Mouse (Mus musculus): ENCODE results near the gene Tnnc1.

The Tnnc1 gene

DNA sequence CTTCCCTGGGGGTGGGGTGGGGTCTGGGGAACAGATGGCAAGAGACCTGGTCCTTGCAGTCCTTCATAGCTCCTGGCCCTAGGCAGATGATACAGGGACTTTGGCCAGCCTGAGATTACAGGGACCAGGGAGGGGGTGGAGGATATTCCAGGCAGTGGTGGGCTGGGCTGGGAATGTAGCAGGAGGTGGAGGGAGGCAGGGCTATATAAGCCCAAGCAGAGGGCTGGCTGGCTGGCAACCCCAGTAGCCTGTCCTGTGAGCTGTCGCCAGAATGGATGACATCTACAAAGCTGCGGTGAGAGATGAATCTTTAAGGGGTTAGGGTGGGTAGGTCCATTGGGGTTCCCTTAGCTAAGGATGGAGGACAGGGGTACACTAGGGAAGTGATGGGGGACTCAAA is at the start of gene Tnnc1:
Gene Tnnc1, plus strand, starts transcription at position 229 of the 400 bp plus-strand sequence.
- no peak for DNase-seq

DNA sequence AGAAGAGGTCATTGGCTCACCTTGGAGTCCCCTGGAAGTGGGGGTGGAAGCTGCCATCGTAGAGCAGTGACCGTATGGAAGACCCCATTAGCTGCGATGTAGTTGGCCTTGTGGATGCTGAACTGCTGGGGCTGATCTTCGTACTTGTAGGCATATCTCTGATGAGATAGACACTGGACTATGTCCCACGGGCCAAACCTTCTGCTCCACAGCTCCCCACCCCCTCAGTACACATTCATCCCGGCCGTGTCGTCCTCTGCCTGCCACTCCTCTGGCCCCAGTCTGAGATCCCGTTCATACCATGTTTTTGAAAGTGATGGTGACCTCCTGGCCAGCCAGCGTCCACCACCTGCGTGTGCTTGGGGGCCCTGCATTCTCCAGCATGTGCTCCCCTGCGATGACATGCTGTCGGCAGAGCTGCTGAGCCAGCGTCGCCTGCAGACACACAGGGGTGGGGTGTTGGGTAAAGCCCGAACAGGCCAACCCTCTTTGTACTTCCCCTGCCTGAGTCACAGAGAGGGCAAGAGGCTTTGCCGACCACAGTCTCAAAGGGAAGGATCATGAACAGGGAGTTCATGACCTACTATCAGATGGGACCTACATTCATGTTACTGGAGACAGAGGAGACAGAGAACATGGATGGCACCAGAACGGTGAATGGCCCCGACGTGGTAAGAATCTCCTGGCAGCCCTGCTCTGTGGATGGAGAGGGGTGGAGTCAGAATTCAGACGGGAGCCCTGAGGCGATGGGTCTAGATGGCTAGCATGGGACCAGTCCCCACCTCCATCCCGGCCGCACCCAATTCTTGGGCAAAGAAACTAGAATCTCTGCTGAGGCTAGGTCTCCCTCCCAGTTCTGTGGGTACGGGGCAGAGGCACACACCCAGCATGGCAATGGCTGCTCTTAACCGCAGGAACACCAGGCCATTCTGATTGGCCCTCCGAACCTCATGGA is 47.6 kb upstream of the Tnnc1 start:
- no peak for DNase-seq

DNA sequence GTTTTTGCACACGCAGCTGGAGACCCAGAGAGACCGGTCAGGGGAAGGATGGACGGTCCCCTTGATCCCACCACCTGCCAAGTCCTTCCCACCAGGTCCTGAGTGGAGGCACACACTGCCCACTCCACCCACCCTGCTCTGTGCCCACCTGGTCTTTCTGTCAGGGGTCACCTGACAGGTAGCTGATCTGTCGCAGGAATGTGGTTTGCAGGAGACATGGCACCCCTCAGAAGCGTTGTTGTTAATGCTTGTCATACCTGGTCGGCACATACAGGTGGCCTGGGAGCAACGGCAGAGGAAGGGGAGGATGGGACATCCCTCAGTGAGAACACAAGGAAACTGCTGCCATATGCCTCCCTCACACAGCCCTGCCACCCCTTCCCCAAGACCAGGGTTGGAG is 46.9 kb upstream of the Tnnc1 start:
- no peak for DNase-seq

DNA sequence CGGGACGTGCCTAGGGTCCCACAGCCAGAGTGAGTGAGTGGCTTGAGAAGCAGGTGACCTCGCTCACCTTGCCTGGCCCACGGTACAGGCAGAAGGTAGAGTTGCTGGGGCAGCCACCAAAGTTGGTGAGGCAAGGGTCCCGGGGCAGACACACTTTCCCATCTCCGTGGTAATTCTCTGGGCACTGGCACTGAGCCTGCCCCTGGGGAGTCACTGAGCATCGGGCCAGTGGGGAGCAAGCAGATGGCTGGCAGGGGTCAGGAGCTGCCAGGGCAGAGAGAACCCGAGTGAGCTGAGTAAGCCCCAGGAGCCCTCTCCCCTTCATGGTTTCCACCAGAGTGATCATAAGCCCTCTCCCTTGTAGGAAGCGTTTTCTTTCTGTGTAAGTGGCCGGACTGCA is 46.5 kb upstream of the Tnnc1 start:
- no peak for DNase-seq

DNA sequence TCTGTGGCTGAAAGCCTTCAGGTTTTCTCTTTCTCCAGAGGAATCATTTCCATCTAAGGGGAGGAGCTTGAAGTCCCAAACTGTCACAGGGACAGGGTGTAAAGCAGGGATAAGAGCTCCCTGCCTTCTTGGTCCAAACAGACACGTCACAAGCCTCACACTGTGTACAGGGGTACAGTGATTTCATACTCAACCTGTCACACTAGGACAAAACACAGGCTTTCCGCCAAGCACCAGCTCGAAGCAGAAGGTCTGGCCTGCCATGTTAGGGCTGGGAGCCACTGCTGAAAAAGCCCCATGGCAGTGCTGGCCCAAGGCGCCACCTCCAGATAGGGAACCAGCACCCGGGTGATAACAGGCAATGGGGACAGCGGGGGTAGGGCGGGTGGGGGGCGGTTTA is 44.0 kb upstream of the Tnnc1 start:
- DNase-seq = peak; percentile 74

DNA sequence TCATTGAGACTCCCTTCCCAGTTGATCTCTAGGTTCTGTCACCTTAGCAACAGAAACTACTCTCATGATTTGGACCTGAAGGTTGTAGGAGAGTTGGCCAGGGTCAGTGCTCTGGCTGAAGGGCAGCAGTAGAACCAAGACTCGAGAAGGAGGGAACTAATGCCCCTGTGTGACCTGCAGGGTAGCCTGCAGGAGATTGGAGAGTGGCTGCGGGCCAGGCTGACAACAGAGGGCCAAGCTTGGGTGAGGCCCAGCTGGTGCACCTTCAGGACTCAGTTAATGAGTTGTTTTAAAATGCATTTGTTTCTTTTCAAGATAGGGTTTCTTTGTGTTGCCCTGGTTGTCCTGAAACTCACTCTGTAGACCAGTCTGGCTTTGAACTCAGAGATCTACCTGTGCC is 43.1 kb upstream of the Tnnc1 start:
- DNase-seq = no peak

DNA sequence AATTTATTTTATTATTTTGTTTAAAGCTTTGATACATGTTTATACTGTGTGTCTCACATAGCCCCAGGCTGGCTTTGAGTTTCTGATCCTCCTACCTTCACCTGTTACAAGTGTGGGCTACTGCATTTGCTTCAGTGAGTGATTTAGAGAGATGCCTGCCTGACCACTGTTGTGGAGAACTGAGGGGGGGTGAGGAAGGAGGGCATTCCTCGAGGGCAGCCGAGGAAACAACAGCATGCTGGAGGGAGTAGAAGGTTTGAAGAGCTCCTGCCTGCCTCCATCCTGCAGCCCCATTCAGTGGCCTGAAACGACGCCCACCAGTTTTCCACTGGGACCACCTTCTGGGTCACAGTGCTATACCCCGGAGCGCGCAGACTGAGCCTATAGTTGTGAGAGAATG is 42.7 kb upstream of the Tnnc1 start:
- DNase-seq = no peak

DNA sequence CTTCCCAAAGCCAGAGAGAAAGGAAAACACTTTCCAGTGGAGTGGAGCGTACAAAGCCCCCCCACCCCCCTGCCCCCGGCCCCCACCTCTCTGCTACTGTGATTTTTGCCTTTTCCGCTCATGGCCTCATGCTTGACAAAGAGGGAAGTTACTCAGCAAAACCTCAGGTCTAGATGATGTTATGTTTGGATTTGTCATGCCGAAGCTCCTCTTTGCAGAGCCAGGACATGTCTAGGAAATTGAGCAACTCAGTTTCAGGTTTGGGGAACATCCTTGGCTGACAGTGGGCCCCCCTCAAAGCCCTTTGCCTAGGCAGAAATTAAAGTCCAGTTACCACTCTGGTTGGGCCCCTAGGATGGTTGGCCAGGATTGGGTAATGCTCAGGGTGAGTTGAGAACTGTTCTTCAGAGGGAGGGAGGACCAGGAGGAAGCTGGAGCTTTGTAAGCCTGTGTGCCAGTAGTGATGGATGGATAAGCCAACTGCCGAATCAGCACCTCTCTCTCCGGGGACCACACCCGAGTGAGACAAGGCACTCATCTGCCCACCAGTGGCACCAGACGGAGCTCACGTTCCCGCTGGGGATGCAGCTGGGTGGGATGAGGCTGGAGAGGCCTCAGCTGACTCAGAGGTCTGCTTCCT is 42.0 kb upstream of the Tnnc1 start:
- no peak for DNase-seq

DNA sequence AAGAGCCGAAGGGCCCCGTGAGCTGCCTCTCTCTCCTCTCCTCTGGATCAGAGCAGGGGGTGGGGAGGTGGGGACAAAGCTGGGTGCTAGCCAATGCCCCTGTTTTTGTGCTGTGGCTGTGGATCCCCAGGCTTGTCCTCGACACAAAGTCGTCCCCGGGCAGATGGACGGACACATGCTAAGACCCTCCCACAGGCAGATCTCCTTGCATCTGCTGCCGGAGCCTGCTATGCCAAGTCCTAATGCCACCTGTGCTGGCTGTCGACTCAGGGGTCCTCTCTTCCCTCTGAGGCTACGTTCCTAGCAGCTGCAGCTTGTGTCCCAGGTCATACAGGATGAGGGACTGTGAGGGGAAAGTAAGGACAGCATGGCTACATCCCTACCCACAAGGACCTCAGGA is 41.3 kb upstream of the Tnnc1 start:
- no peak for DNase-seq

DNA sequence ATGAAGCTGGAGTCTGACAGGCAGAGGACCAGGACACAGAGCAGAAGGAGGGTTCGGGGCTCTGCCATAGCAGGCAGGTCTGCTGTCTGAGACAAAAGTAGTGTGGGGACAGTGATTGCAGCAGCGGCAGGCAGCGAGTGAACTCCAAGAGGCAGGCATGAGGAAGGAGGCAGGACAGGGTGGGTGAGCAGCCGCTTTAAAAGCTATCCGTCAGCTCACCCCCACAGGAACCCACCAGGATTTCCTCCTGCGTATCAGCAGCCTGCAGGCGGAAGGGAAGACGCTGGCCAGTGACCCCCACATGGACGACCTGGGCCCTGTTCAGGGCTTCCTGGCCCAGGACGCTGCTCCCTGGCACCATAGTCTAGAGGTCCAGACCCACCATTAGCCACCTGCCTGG is 39.7 kb upstream of the Tnnc1 start, which contains the start of gene Stab1:
Gene Stab1, minus strand, starts transcription at position 217 of the 400 bp plus-strand sequence.
- DNase-seq = no peak

DNA sequence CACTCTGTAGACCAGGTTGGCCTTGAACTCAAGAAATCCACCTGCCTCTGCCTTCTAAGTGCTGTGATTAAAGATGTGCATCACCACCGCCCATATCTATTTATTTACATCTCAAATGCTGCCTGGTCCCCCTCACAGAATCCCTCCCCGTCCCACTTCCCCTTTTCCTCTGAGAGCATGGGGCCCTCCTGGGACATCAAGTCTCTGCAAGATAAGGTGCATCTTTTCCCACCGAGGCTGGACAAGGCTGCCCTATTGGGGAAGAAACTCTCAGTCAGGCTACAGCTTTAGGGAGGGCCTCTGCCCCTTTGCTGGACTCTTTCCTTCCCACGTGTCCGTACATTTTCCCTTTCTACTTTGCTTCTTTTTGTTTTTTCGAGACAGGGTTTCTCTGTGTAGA is 38.6 kb upstream of the Tnnc1 start:
- no peak for DNase-seq

DNA sequence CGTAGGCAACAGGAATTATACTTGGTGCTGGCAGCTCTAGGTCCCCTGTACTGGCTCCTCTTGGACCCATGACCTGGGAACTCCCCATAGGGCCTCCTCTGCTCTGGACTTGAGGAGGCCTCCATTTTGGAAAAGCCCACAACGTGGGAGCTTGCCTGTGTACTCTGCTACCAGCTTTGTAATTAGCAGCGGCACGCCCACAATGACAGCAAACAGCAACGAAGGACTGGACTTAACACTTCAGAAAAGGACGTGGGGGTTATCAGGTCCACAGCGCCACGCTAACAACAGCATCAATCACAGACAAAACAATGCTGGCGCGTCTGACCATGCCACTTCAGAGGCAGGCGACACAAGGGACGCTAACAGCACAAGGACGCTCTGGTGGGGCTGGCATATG is 37.1 kb upstream of the Tnnc1 start:
- no peak for DNase-seq

DNA sequence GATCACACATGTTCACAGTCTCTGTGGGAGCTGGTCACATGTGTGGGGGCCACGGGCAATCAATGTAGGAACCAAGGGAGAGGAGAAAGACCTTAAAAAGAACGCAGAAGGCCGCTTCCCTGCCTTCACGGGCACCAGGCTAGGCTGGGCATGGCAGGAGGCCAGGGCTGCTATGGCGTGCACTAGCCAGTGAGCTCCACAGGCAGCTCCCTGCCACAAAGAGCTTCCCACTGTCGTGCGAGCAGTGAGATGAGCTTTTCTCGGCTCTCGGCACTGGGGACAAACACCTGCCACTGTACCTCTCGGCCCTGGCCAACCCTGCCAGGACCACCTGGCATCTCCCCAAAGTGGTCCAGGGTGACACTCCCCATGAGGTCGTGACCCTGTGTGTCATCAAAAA is 36.7 kb upstream of the Tnnc1 start:
- DNase-seq = peak; percentile 63

DNA sequence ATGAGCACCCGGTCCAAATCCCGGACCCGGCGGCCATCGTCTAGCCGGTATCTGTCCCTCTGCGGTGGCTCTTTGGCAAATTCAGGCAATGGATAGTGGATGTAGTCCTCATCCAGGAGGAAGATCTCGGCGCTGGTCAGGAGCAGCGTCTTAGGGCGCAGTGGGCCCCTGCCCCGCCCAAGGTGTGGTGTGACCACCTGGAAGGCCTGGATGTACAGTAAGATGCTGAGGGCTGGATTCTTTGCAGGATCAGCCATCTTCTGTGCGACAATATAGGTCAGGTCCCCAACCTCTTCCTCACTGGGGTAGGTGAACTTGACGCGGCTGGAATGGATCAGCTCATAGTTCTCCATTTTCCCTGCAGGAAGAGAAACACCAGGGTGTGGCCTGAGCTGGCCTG is 36.3 kb upstream of the Tnnc1 start:
- DNase-seq = no peak

DNA sequence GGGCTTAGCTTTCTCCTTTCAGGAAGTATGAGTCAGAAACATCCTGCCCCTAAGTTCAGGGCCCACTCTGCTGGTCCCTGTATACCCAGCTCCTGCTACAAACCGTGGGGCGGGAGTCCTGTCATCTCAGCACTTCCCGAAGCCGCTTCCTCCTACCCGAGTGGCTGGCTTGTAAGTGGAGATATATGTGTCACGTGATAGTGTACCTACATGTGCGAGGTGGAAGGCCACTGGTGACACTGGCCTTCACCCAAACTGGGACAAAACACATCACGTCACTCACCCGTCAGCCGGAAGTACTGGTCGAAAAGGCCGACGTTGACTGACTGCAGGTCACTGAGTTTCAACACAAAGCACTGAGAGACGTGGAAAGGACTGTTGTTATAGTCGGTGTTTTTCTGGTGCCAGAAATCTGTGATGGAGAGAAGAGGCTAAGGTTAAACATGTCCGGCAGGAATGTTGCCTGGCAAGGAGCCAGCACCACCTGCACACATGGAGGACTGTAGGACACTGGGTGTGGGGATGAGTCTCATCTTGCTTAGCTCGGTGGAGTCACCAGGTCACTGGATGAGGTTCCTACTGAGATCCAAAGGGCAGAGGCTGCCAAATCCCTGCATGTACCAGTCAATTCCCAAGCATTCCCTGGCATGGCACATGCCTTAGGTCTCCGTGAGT is 35.2 kb upstream of the Tnnc1 start:
- peak; percentile 56 for DNase-seq

DNA sequence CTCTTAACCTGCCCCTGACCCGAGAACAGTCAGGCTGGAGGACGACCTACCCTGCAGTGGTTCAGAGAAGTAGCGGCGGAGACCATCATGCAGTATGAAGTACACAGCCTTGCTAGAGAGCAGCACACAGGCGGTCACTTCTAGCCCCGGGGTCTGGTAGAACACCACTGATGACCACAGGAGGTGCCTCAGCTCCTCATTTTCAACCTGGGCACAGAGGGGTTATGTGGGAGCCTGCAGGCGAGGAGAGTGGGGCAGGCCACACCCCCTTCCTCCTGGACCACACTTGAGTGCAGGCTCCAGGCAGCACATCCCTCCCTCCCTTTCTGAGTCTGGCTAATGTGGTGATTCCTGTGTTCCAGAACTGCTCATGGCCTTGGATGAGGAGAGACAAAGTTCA is 34.6 kb upstream of the Tnnc1 start:
- no peak for DNase-seq

DNA sequence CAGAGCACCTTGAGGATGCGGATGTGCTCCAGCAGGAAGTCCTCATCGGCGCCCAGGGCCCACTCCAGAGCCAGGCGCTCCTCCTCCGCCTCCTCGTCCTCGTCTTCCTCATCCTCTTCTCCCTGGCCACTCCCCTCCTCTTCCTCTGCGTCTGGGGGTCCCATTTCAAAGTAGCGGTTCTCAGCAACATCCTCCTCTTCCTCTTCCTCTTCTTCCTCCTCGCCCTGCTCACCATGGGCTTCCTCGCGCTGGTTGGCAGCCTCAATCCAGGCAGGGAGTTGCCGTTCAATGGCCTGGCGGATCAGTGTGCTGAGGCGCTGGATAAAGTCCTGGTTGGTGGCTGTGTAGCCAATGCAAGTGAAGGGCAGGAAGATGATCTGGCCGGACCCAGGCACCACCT is 30.8 kb upstream of the Tnnc1 start:
- no peak for DNase-seq

DNA sequence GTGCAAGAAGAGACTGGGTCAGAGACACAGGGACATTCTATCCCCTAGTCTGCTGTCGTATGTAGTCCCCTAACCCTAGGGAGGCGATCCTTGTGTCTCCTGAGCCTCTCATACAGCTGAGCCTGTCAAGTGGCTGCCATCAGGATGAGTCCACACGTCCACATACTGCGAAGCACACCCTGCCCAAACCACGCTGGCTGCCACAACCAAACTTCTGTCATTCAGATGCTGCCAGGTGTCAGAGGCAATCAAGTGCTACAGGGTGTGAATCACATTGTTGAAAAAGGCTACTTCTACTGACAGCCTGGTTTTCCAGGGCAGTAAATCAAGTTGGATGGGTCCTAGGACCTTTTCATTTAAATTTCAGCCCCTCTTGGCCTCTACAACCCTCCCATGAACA is 30.4 kb upstream of the Tnnc1 start:
- no peak for DNase-seq

DNA sequence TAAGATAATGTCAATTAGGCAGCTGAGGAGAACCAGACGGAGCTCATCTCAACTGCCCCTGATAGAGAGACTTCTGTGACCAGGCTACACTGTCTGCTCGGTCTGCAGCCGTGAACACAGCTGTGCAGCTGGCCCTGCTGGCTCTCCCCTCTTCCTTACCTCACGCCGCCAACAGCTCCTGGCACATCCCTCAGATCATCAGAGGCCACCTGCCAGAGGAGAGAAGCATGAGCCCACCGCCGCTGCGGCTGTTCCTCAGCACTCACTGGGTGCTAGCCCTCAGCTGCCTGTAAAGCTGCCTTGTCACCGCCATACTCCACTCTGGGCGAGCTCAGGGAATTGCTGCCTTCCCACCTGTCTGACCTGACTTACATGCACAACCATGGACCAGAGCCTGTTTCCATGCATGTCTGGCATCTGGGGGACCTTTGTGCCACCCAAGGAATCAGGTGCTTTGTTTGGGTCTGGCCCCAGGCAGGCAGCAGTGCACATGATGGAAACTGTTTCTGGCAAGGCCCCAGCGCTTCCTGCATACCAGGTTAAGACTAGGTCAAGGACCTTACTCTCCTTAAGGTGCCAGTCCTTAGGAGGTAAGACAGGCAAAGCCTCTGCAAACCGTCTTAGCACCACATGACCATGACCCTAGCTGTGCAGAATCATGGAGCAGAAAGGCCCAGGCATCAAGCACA is 28.3 kb upstream of the Tnnc1 start:
- no peak for DNase-seq

DNA sequence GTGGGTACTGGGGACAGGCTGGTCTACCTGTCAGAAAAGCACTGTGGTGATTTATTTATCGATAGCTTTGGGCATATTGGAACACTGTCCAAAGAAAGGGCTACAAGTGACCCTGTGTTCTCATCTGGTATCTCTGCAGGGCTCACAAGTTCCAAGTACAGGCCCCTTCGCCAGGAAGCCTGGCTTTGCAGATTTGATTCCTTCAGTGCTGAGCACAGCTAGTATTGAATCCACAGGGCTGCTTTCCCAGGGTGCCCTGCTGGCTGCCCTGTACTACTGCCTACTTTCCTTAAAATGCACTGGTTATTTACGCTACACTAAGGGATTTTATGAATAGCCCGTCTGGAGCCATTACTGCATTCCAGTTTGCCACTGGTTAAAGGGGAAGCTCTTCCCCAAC is 26.6 kb upstream of the Tnnc1 start:
- no peak for DNase-seq

DNA sequence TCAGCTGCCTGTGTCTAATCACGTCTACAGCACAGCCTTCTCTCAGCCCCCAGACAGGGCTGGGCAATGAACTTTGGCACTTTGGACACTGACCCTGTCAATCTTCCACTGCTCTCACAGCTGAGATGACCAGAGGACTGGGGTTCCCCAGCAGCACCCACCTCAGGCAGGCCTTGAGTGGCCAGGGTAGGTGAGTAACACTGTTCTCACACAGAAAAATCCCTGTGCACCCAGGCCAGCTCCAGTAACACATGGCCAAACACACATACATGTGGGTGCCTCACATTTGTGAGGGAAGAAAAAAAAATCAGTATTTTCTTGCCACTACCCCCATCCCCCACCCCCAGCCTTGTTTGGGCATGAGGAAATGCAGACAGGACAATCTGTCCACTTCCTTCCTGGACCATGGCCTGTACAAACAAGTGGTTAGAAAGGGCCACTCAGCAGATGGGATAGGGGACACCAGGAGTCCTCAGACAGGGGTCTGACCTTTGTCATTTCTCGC is 25.3 kb upstream of the Tnnc1 start:
- no peak for DNase-seq

DNA sequence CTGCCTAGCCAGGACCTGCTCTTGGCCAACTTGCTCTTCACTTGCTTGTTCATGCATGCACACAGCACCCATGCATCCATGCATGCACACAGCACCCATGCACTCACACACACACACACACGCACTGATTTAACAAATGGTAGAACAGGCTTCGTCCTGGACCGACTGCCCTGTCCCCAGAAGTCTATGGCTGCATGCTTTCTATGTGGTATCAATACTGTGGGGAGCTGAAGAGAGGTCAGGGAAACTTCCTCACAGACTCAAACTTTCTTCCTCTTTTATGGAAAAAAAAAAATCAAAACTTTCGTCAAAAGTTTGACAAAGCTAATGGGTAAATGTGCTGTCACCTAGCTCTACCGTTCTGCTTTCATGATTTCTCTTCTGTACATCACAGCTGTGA is 24.6 kb upstream of the Tnnc1 start:
- no peak for DNase-seq

DNA sequence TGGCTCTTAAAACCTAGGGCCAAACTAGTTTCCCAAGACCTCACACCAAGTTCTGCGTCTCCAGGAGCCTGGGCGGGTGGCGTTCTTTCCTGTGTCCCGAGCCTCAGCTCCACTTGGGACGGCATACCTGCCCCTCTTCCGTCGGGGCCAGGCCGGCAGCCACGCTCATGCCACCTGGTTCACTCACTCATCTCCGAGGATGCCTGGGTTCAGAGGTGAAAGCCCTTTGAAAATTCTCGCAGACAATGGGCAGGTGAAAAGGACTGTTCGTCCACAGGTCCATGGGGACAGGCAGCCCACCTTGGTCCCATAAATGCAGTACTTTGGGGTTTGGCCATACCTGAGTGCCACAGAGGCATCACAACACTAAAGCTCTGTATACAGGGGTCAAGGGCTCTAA is 23.9 kb upstream of the Tnnc1 start:
- no peak for DNase-seq

Data from cerebellum, adult 11 months (tissue).